Mouse (Mus musculus) forebrain, embryonic 15.5 days (tissue): Measurements from ENCODE around the gene Ddr1. TPM values are rescaled to one million over a fixed set of nuclear protein-coding genes. Genes with fewer than 3 reads are reported as not detected.

Experiments
- ATAC-seq: fragments of 200-750 bp; cut with Nextera tagmentation; replicated peaks from 2 replicates; pipeline ENCODE4 v1.8.0; 2017; ENCODE audit warnings: mild to moderate bottlenecking, moderate TSS enrichment, moderate library complexity
- H3K27ac ChIP-seq: fragments of 300-500 bp; sonication (generic); replicated peaks from 2 replicates; pipeline ENCODE4 v1.5.1; 2015; ENCODE audit warnings: mild to moderate bottlenecking, inconsistent platforms
- H3K27me3 ChIP-seq: fragments of 300-500 bp; sonication (generic); 2 replicates; pipeline ENCODE4 v1.6.1; 2015; ENCODE audit warnings: inconsistent platforms
- H3K36me3 ChIP-seq: fragments of 300-500 bp; sonication (generic); 2 replicates; pipeline ENCODE4 v1.6.1; 2015; ENCODE audit warnings: mild to moderate bottlenecking, inconsistent platforms
- H3K4me1 ChIP-seq: fragments of 300-500 bp; sonication (generic); 2 replicates; pipeline ENCODE4 v1.6.1; 2015; ENCODE audit warnings: inconsistent platforms
- H3K4me2 ChIP-seq: fragments of 300-500 bp; sonication (generic); replicated peaks from 2 replicates; pipeline ENCODE4 v1.6.1; 2015; ENCODE audit warnings: mild to moderate bottlenecking, inconsistent platforms
- H3K4me3 ChIP-seq: fragments of 300-500 bp; sonication (generic); 2 replicates; pipeline ENCODE4 v1.5.1; 2015; ENCODE audit warnings: mild to moderate bottlenecking, inconsistent platforms
- H3K9ac ChIP-seq: fragments of 300-500 bp; sonication (generic); replicated peaks from 2 replicates; pipeline ENCODE4 v1.6.1; 2015; ENCODE audit warnings: mild to moderate bottlenecking, inconsistent platforms
- H3K9me3 ChIP-seq: fragments of 300-500 bp; sonication (generic); 2 replicates; pipeline ENCODE4 v1.6.1; 2016; ENCODE audit warnings: inconsistent platforms
- WGBS: fragments of 180-500 bp; shearing (Covaris S2); methylation state at CpG from one replicate; pipeline ENCODE4 v1.1.7; 2015; ENCODE audit warnings: mixed read lengths; 5-methylcytosine and 5-hydroxymethylcytosine counted together
- polyA plus RNA-seq: library from polyadenylated mRNA; unstranded; fragments of >200 nt; fragmentation: Nextera tagmentation; extraction: Ambion mirVana; gene quantifications from 2 replicates; pipeline ENCODE4 v1.2.1, GENCODE M21; 2015

The Ddr1 gene
- 127 TPM in 2 replicates for polyA plus RNA-seq

GRCm38 (mm10) chr17:35704621-35705464 is at the start of gene Ddr1:
Ddr1 (minus strand) TSS chr17:35704621.
- peak within 1 kb of the TSS; percentile 89 for H3K4me2 ChIP-seq
- WGBS, result 6% methylated on average over 19 of the region's 19 CpGs
- H3K9ac ChIP-seq, result peak within 1 kb of the TSS; percentile 59
- H3K36me3 ChIP-seq, result no peaks in the 10 kb centered on the region
- H3K27ac ChIP-seq, result peak within 1 kb of the TSS; percentile 99
- peak; percentile 38 for ATAC-seq
- peak within 1 kb of the TSS; percentile 47 for H3K4me3 ChIP-seq
- peaks cover 45% of the 10 kb centered on the region for H3K4me1 ChIP-seq
- no peaks in the 10 kb centered on the region for H3K9me3 ChIP-seq
- no peaks in the 10 kb centered on the region for H3K27me3 ChIP-seq

GRCm38 (mm10) chr17:35753668-35754067 is 49.2 kb upstream of the Ddr1 start:
- Histone ChIP-seq H3K27me3 (no peaks in the 10 kb centered on the region), H3K4me1 (no peaks in the 10 kb centered on the region), H3K27ac (no peak overlapping the region), H3K9me3 (no peaks in the 10 kb centered on the region), H3K4me3 (no peak overlapping the region), H3K36me3 (no peaks in the 10 kb centered on the region), H3K4me2 (no peak overlapping the region), H3K9ac (no peak overlapping the region)
- ATAC-seq, result no peak
- WGBS, result 98% methylated on average over 7 of the region's 7 CpGs

GRCm38 (mm10) chr17:35752221-35752811 is 47.9 kb upstream of the Ddr1 start:
- no peaks in the 10 kb centered on the region for H3K27me3 ChIP-seq
- no peak overlapping the region for H3K9ac ChIP-seq
- H3K4me3 ChIP-seq, result no peak overlapping the region
- no peaks in the 10 kb centered on the region for H3K4me1 ChIP-seq
- H3K4me2 ChIP-seq, result no peak overlapping the region
- ATAC-seq, result no peak
- H3K36me3 ChIP-seq, result no peaks in the 10 kb centered on the region
- WGBS, result 41% methylated on average over 7 of the region's 7 CpGs
- H3K9me3 ChIP-seq, result no peaks in the 10 kb centered on the region
- H3K27ac ChIP-seq, result no peak overlapping the region

- no peak for ATAC-seq
- 81% methylated on average over 10 of the region's 10 CpGs for WGBS
Observed at GRCm38 (mm10) chr17:35749685-35750084, 45.3 kb upstream of the Ddr1 start.

GRCm38 (mm10) chr17:35744361-35744760 is 39.9 kb upstream of the Ddr1 start:
- Histone ChIP-seq H3K9ac (no peak overlapping the region), H3K27ac (no peak overlapping the region), H3K36me3 (no peaks in the 10 kb centered on the region), H3K27me3 (no peaks in the 10 kb centered on the region), H3K4me1 (no peaks in the 10 kb centered on the region), H3K9me3 (no peaks in the 10 kb centered on the region), H3K4me2 (no peak overlapping the region), H3K4me3 (no peak overlapping the region)
- no peak for ATAC-seq
- 93% methylated on average over 2 of the region's 2 CpGs for WGBS

More at GRCm38 (mm10) chr17:35749685-35750084, 45.3 kb upstream of the Ddr1 start:
- no peaks in the 10 kb centered on the region for H3K27me3 ChIP-seq
- H3K27ac ChIP-seq, result no peak overlapping the region
- H3K9me3 ChIP-seq, result no peaks in the 10 kb centered on the region
- H3K4me3 ChIP-seq, result no peak overlapping the region
- H3K4me1 ChIP-seq, result no peaks in the 10 kb centered on the region
- no peak overlapping the region for H3K9ac ChIP-seq
- H3K4me2 ChIP-seq, result no peak overlapping the region
- H3K36me3 ChIP-seq, result no peaks in the 10 kb centered on the region

- Histone ChIP-seq H3K9me3 (no peaks in the 10 kb centered on the region), H3K4me3 (no peak overlapping the region), H3K27me3 (no peaks in the 10 kb centered on the region), H3K4me1 (no peaks in the 10 kb centered on the region), H3K36me3 (no peaks in the 10 kb centered on the region), H3K4me2 (no peak overlapping the region), H3K27ac (no peak overlapping the region), H3K9ac (no peak overlapping the region)
- WGBS, result 86% methylated on average over 3 of the region's 3 CpGs
- no peak for ATAC-seq
Observed at GRCm38 (mm10) chr17:35742948-35743347, 38.5 kb upstream of the Ddr1 start.

- Histone ChIP-seq H3K9ac (no peak overlapping the region), H3K36me3 (no peaks in the 10 kb centered on the region), H3K9me3 (no peaks in the 10 kb centered on the region), H3K27ac (no peak overlapping the region), H3K27me3 (no peaks in the 10 kb centered on the region), H3K4me3 (no peak overlapping the region), H3K4me1 (peaks cover 4% of the 10 kb centered on the region; the same call in 1 of the 2 replicates), H3K4me2 (no peak overlapping the region)
- ATAC-seq, result no peak
- 81% methylated on average over 9 of the region's 9 CpGs for WGBS
Observed at GRCm38 (mm10) chr17:35741589-35742226, 37.3 kb upstream of the Ddr1 start.

- no peaks in the 10 kb centered on the region for H3K27me3 ChIP-seq
- H3K4me3 ChIP-seq, result no peak overlapping the region
- no peaks in the 10 kb centered on the region for H3K9me3 ChIP-seq
- no peak overlapping the region for H3K4me2 ChIP-seq
- ATAC-seq, result no peak
- no peaks in the 10 kb centered on the region for H3K36me3 ChIP-seq
- H3K27ac ChIP-seq, result no peak overlapping the region
- WGBS, result 74% methylated on average over 5 of the region's 5 CpGs
- no peak overlapping the region for H3K9ac ChIP-seq
- H3K4me1 ChIP-seq, result peaks cover 4% of the 10 kb centered on the region; the same call in 1 of the 2 replicates
Observed at GRCm38 (mm10) chr17:35740276-35740880, 36.0 kb upstream of the Ddr1 start.

- Histone ChIP-seq H3K4me3 (no peak overlapping the region), H3K4me2 (no peak overlapping the region), H3K36me3 (no peaks in the 10 kb centered on the region), H3K4me1 (peaks cover 4% of the 10 kb centered on the region; the same call in 1 of the 2 replicates), H3K9me3 (no peaks in the 10 kb centered on the region), H3K27ac (no peak overlapping the region), H3K9ac (no peak overlapping the region), H3K27me3 (no peaks in the 10 kb centered on the region)
- 16% methylated on average over 6 of the region's 6 CpGs for WGBS
- ATAC-seq, result no peak
Observed at GRCm38 (mm10) chr17:35739675-35740074, 35.3 kb upstream of the Ddr1 start.

- Histone ChIP-seq H3K27ac (no peak overlapping the region), H3K27me3 (no peaks in the 10 kb centered on the region), H3K9ac (peak overlapping the region; percentile 25; the same call in 1 of the 2 replicates), H3K36me3 (no peaks in the 10 kb centered on the region), H3K9me3 (no peaks in the 10 kb centered on the region), H3K4me2 (no peak overlapping the region; the same call in 1 of the 2 replicates), H3K4me3 (no peak overlapping the region), H3K4me1 (peaks cover 4% of the 10 kb centered on the region; the same call in 1 of the 2 replicates)
- ATAC-seq, result peak; percentile 76; the same call in 1 of the 2 replicates
- WGBS, result 9% methylated on average over 12 of the region's 12 CpGs
Observed at GRCm38 (mm10) chr17:35737743-35738142, 33.3 kb upstream of the Ddr1 start.

GRCm38 (mm10) chr17:35736280-35736960 is 32.0 kb upstream of the Ddr1 start:
- Histone ChIP-seq H3K4me3 (no peak overlapping the region), H3K4me2 (no peak overlapping the region), H3K4me1 (peaks cover 4% of the 10 kb centered on the region; the same call in 1 of the 2 replicates), H3K9me3 (no peaks in the 10 kb centered on the region), H3K27me3 (no peaks in the 10 kb centered on the region), H3K27ac (no peak overlapping the region), H3K36me3 (no peaks in the 10 kb centered on the region), H3K9ac (no peak overlapping the region)
- no peak for ATAC-seq
- 39% methylated on average over 12 of the region's 12 CpGs for WGBS
